Mouse (Mus musculus) olfactory bulb, adult 2 months (tissue): ENCODE data around the gene Arhgap9.

ENCODE experiments used
- CTCF ChIP-seq: fragments of 200-500 bp; IDR thresholded peaks from 2 replicates; pipeline ENCODE4 v1.5.1; 2012; ENCODE audit warnings: low read depth, mild to moderate bottlenecking, low read length, moderate library complexity; ENCODE audit not compliant: insufficient read depth
- POLR2A ChIP-seq: fragments of 200-500 bp; IDR thresholded peaks from 2 replicates; pipeline ENCODE4 v1.6.1; 2012; ENCODE audit warnings: mild to moderate bottlenecking, low read depth, low read length, moderate library complexity; ENCODE audit not compliant: insufficient read depth

- no peak for TF ChIP-seq CTCF
- TF ChIP-seq POLR2A: no peak
These were observed 905 bp downstream of the Arhgap9 start for GRCm38 (mm10) chr10:127322669-127323068.
